Mouse (Mus musculus) cortical plate, adult 2 months (tissue): Measurements from ENCODE around the gene Oaz1.

Experiments used
- CTCF ChIP-seq: fragments of 200-500 bp; IDR thresholded peaks from 2 replicates; pipeline ENCODE4 v1.5.1; 2011; ENCODE audit warnings: mild to moderate bottlenecking, control low read depth, low read length; ENCODE audit not compliant: insufficient read depth; ENCODE audit errors: extremely low read depth
- POLR2A ChIP-seq: fragments of 200-500 bp; IDR thresholded peaks from 2 replicates; pipeline ENCODE4 v1.6.1; 2011; ENCODE audit warnings: mild to moderate bottlenecking, low read length, control low read depth; ENCODE audit not compliant: insufficient read depth; ENCODE audit errors: extremely low read depth

DNA sequence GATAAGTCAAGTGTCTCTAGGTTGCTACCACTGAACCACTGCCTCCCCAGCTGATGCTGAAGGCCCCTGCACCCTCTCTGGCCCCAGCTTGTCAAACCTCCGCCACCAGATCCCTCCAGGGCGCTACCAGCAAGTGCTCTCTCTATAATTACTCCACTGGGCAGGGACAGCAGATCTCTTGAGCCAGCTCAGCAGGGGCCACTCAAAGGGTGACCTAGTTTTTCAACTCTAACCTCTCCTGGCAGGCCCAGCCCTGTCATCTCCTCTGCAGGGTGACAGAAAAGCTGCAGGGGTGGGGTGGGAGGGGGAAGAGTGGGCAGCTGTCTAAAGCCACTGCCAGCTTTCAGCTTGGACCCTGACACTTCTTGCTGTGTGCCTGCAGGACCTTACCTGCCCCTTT, 11.4 kb downstream of the Oaz1 start:
- TF ChIP-seq CTCF (no peak), POLR2A (no peak)
